Comparison of ENCODE assay signal across 8 mouse cellular contexts in genomic region chr1:134098726-134099515, GRCm38 (mm10). TPM values are rescaled to one million over a fixed set of nuclear protein-coding genes. Genes with fewer than 3 reads are reported as not detected.
DNase-seq lines count a peak whose midpoint lies in the region; ATAC-seq lines count a peak whose summit lies in the region.

No protein-coding gene starts in this region.

- DNase-seq in T-cell, adult 2 months (ENCODE audit: low spot score), result peak; percentile 60
- DNase-seq in cerebellum, postnatal 14 days, result peak; percentile 61 to 67
- peak; percentile 47 to 63 for DNase-seq in frontal cortex, postnatal 14 days (ENCODE audit: low spot score in 2 of 2)
- DNase-seq in hindbrain, embryonic 14.5 days (ENCODE audit: low spot score), result peak; percentile 77
- DNase-seq in layer of hippocampus, postnatal 36 days, result peak; percentile 71 to 75
- peak; percentile 97 for DNase-seq in lung, postnatal 36 days
- peak; percentile 91 for DNase-seq in retina, postnatal 1 day
- peak; percentile 89 for DNase-seq in yolk sac, embryonic 10.5 days (ENCODE audit: low spot score)

- peak overlapping the region; percentile 32; the same call in 1 of the 2 replicates for H3K9ac ChIP-seq in hindbrain, embryonic 14.5 days

- WGBS in hindbrain, embryonic 14.5 days, result 11% methylated on average over 17 of the region's 17 CpGs

- peak overlapping the region; percentile 25 for H3K4me3 ChIP-seq in hindbrain, embryonic 14.5 days (replicated peaks; ENCODE audit: low read length)

- H3K4me2 ChIP-seq in hindbrain, embryonic 14.5 days (replicated peaks), result peak overlapping the region; percentile 61

- H3K27ac ChIP-seq in hindbrain, embryonic 14.5 days, result peak overlapping the region; percentile 63

- peak; percentile 61 for ATAC-seq in hindbrain, embryonic 14.5 days (ENCODE audit: low FRiP score)

- no peaks in the 10 kb centered on the region for H3K9me3 ChIP-seq in hindbrain, embryonic 14.5 days (ENCODE audit: control insufficient read depth, low read length)

- no peaks in the 10 kb centered on the region for H3K27me3 ChIP-seq in hindbrain, embryonic 14.5 days (ENCODE audit: control insufficient read depth, insufficient read depth, low read length)

- peaks cover 28% of the 10 kb centered on the region for H3K4me1 ChIP-seq in hindbrain, embryonic 14.5 days (replicated peaks; ENCODE audit: control insufficient read depth, insufficient read depth, low read length)

- no peaks in the 10 kb centered on the region for H3K36me3 ChIP-seq in hindbrain, embryonic 14.5 days (replicated peaks; ENCODE audit: control insufficient read depth, insufficient read depth)

RNA-seq across cellular contexts. Expression of gene Chit1, which starts 12.1 kb away (rescaled TPM):
- 0.20 and 0.23 TPM in 2 replicates for polyA plus RNA-seq in hindbrain, embryonic 14.5 days (2014; fragmentation: Nextera tagmentation; extraction: Ambion mirVana)
- total RNA-seq in layer of hippocampus, postnatal 36 days (2021), result not detected

RNA-seq across cellular contexts. Expression of gene Btg2, which starts 20.0 kb away (rescaled TPM):
- 26.3 and 29.0 TPM in 2 replicates for polyA plus RNA-seq in hindbrain, embryonic 14.5 days (2014; fragmentation: Nextera tagmentation; extraction: Ambion mirVana)
- total RNA-seq in layer of hippocampus, postnatal 36 days (2021), result 10 to 100 TPM; 18.7 to 18.9 TPM

Comparison
In these comparisons a context has a peak if more than half of its experiments do, and no peak if none do; other contexts are left out.
1. Peak in every context shown above with its lines: DNase-seq, ATAC-seq, H3K4me3 ChIP-seq and H3K27ac ChIP-seq.